In the genomic region with DNA sequence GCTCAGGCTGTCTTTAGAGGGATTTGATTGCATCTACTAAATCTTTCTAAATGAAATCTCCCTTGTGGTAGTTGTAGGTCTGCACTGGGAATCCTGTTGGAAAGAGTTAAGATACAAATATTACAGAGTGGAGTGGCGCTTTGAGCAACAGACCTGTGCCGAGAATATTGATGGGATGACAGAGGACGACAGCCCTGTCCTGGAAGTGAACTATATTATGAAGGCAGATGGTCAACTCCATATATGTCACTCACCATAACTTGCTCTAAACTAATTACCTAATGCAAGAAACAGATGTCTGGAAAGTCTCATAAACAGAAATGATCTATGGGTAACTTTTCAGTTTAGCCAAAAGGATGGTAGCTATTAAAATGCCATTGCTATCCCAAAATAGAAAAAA, we compare ENCODE assay signal across 26 mouse cellular contexts. TPM values are rescaled to one million over a fixed set of nuclear protein-coding genes. Genes with fewer than 3 reads are reported as not detected.
DNase-seq lines count a peak whose midpoint lies in the region; ATAC-seq and TF ChIP-seq lines count a peak whose summit lies in the region.
"Had no signal": no experiment of that assay in that cellular context is flagged by ENCODE, and none has a peak within 500 bp of the region (broad histone marks: within the 10 kb centered on the region; RNA-seq: fewer than 3 reads in every experiment).

No protein-coding gene starts in this region.

- no peak overlapping the region for H3K4me2 ChIP-seq in kidney, postnatal 0 days (ENCODE audit: low read length)
- no peak overlapping the region for H3K4me2 ChIP-seq in limb, embryonic 14.5 days (replicated peaks; ENCODE audit: low read depth, low read length, severe bottlenecking)
- H3K4me2 ChIP-seq: embryonic facial prominence, embryonic 12.5 days; embryonic facial prominence, embryonic 15.5 days; forebrain, embryonic 15.5 days; heart, embryonic 13.5 days; hindbrain, embryonic 14.5 days had no signal

- H3K4me3 ChIP-seq in kidney, postnatal 0 days (replicated peaks; ENCODE audit: low read depth, low read length), result no peak overlapping the region
- no peak overlapping the region for H3K4me3 ChIP-seq in limb, embryonic 14.5 days (replicated peaks; ENCODE audit: low read length)
- H3K4me3 ChIP-seq: embryonic facial prominence, embryonic 12.5 days; embryonic facial prominence, embryonic 15.5 days; forebrain, embryonic 15.5 days; gastrocnemius, adult 2 months; heart, embryonic 10.5 days; heart, embryonic 13.5 days had no signal

- ATAC-seq in kidney, postnatal 0 days (replicated peaks; ENCODE audit: low FRiP score, low read depth), result no peak
- no peak for ATAC-seq in limb, embryonic 14.5 days (ENCODE audit: low FRiP score, low read depth)
- ATAC-seq: CD4-positive, CD25-positive, alpha-beta regulatory T cell, adult 4 months; forebrain, embryonic 15.5 days; hindbrain, postnatal 0 days had no signal

- WGBS in kidney, postnatal 0 days, result 28% methylated on average over 3 of the region's 3 CpGs
- 14% methylated on average over 3 of the region's 3 CpGs for WGBS in limb, embryonic 14.5 days

- no peaks in the 10 kb centered on the region for H3K9me3 ChIP-seq in kidney, postnatal 0 days (replicated peaks; ENCODE audit: low read length)
- no peaks in the 10 kb centered on the region for H3K9me3 ChIP-seq in limb, embryonic 14.5 days (ENCODE audit: control insufficient read depth, low read length)
- H3K9me3 ChIP-seq: embryonic facial prominence, embryonic 12.5 days; embryonic facial prominence, embryonic 15.5 days; forebrain, embryonic 15.5 days; heart, embryonic 10.5 days; heart, embryonic 13.5 days had no signal

- no peak for TF ChIP-seq CTCF in kidney, postnatal 0 days (IDR thresholded peaks at IDR 0.05; ENCODE audit: low read depth)

- H3K27ac ChIP-seq in kidney, postnatal 0 days, result no peak overlapping the region
- H3K27ac ChIP-seq in limb, embryonic 14.5 days (replicated peaks; ENCODE audit: low read depth, low read length), result no peak overlapping the region
- H3K27ac ChIP-seq: embryonic facial prominence, embryonic 12.5 days; embryonic facial prominence, embryonic 15.5 days; forebrain, embryonic 15.5 days; gastrocnemius, adult 2 months; heart, embryonic 10.5 days; heart, embryonic 13.5 days; hindbrain, embryonic 14.5 days; hindbrain, postnatal 0 days had no signal

- DNase-seq in kidney, postnatal 0 days (ENCODE audit: low spot score), result peak; percentile 37
- DNase-seq in kidney, postnatal 4 days, result no peak
- DNase-seq in hindlimb bud, embryonic 11.5 days (ENCODE audit: extremely low spot score, low read depth, low spot score), result peak; percentile 28
- DNase-seq in limb, embryonic 14.5 days (ENCODE audit: low spot score), result peak; percentile 11
- DNase-seq in spleen, postnatal 4 days (ENCODE audit: low spot score in 2 of 2), result no peak
- DNase-seq in frontal cortex, postnatal 14 days (ENCODE audit: low spot score in 2 of 2), result no peak
- DNase-seq: adrenal gland, adult 2 months; adrenal gland, postnatal 14 days; cerebellum, adult 11 months; cerebellum, adult 2 months; cerebellum, adult 9-11 months; cerebellum, postnatal 25 days; gastrocnemius, adult 2 months; gastrocnemius, postnatal 14 days; heart, adult 18-20 months; heart, postnatal 14 days; heart, postnatal 4 days had no signal

- H3K36me3 ChIP-seq in kidney, postnatal 0 days (ENCODE audit: insufficient read depth, low read length), result no peaks in the 10 kb centered on the region
- no peaks in the 10 kb centered on the region for H3K36me3 ChIP-seq in limb, embryonic 14.5 days (ENCODE audit: control insufficient read depth, insufficient read depth, low read length)
- H3K36me3 ChIP-seq: embryonic facial prominence, embryonic 12.5 days; embryonic facial prominence, embryonic 15.5 days; forebrain, embryonic 15.5 days; heart, embryonic 10.5 days; heart, embryonic 13.5 days had no signal

- no peaks in the 10 kb centered on the region for H3K27me3 ChIP-seq in kidney, postnatal 0 days (ENCODE audit: insufficient read depth, low read length)
- no peaks in the 10 kb centered on the region for H3K27me3 ChIP-seq in limb, embryonic 14.5 days (ENCODE audit: control insufficient read depth, insufficient read depth, low read length)
- H3K27me3 ChIP-seq: embryonic facial prominence, embryonic 12.5 days; embryonic facial prominence, embryonic 15.5 days; forebrain, embryonic 15.5 days; heart, embryonic 13.5 days had no signal

- H3K4me1 ChIP-seq in kidney, postnatal 0 days (replicated peaks; ENCODE audit: insufficient read depth, low read length), result no peaks in the 10 kb centered on the region
- H3K4me1 ChIP-seq in limb, embryonic 14.5 days (ENCODE audit: control insufficient read depth, insufficient read depth, low read length), result 0 out of 2 replicates have a peak, but pooled peaks cover 4% of the 10 kb centered on the region
- H3K4me1 ChIP-seq: embryonic facial prominence, embryonic 12.5 days; embryonic facial prominence, embryonic 15.5 days; forebrain, embryonic 15.5 days; heart, embryonic 10.5 days; heart, embryonic 13.5 days had no signal

- no peak overlapping the region for H3K9ac ChIP-seq in kidney, postnatal 0 days (ENCODE audit: low read depth, low read length)
- no peak overlapping the region for H3K9ac ChIP-seq in limb, embryonic 14.5 days (ENCODE audit: low read depth, low read length, severe bottlenecking)
- H3K9ac ChIP-seq: embryonic facial prominence, embryonic 12.5 days; embryonic facial prominence, embryonic 15.5 days; forebrain, embryonic 15.5 days; heart, embryonic 13.5 days; hindbrain, embryonic 14.5 days had no signal

- no peak for TF ChIP-seq POLR2A in limb, embryonic 14.5 days (IDR thresholded peaks at IDR 0.05; ENCODE audit: borderline replicate concordance, extremely low read depth, insufficient read depth, insufficient read length)

RNA-seq across cellular contexts. Expression of a gene that starts 39.5 kb away (rescaled TPM):
- polyA plus RNA-seq in kidney, postnatal 0 days (2015; fragmentation: Nextera tagmentation; extraction: Ambion mirVana), result not detected in 2 replicates
- 0.05 TPM in 1 of 2 replicates, not detected in the other for polyA plus RNA-seq in limb, embryonic 14.5 days (2012; rRNA removed)
- polyA plus RNA-seq in limb, embryonic 14.5 days (2014; fragmentation: Nextera tagmentation; extraction: Ambion mirVana), result 0.23 TPM in 1 of 2 replicates, not detected in the other
- polyA plus RNA-seq: adrenal gland, adult 2 months; CD4-positive, CD25-positive, alpha-beta regulatory T cell, adult 4 months; heart, embryonic 16.5 days had no signal

Comparison
In these comparisons a context has a peak if more than half of its experiments do, and no peak if none do; other contexts are left out.
1. DNase-seq: peak in kidney, postnatal 0 days (single experiment), hindlimb bud, embryonic 11.5 days (single experiment) and limb, embryonic 14.5 days (single experiment); none in kidney, postnatal 4 days (0 of 2), spleen, postnatal 4 days (0 of 2) and frontal cortex, postnatal 14 days (0 of 2).